Mouse (Mus musculus): ENCODE results near the gene Jtb.
"Not testable (repeated sequence)": the region's sequence is repeated elsewhere in the genome, so short reads cannot be mapped to it uniquely, and the experiment has no call there.

Jtb gene

DNA sequence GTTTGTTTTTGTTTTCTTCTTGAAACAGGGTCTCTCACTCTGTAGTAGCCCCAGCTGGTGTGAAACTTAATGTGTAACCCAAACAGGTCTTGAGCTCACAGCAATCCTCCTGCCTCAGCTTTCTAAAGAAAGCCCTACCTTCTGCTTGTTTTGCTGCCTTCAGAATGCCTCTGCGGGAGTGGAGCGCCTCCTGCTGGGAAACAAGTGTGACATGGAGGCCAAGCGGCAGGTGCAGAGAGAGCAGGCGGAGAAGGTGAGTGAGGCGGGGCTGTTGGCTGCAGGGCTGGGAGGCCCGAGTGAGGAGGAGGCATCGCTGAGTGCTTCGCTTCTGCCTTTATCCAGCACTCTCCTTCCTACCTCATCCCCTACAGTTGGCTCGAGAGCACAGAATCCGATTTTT is 7.1 kb upstream of the Jtb start:
- no peak for DNase-seq (ENCODE audit: low read depth)

DNA sequence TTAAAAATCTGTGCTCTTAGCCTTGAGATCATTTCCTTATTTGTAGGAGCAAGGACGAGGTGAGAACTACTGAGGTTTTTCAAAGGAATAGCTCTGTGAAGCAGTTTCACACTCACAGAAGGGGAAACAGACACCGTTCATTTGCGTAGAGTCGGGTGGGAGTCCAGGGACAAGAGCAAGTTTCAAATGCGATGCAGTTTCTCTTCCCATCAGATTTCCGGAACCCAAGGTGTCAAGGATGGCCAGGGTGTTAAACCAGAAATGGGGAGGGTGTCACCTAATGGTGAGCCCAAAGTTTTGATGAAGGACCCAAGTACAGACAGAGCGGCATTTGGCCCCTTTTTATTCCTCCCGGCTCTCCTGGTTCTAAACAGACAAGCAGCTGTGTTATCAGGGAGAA is 322 bp upstream of the Jtb start:
- DNase-seq (ENCODE audit: low read depth) = no peak

DNA sequence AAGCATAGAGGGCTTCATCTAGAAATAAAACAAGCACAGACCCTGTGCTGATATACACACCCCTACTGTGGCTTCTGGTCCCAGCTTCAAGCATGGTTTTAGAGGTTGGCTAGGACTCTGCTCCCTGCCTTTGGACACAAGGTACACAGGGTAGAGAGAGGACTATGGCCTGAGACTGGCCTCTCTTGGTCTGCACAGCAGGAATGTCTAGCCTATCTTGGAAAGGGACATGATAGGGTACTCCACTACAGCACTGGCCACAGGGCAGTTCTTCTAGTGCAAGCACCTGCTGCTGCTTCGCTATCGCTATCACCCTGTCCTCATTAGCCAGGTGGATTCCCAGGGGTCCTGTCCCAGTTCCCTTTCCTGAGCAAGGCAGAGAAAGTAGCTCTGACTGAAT is 9.9 kb downstream of the Jtb start:
- DNase-seq (ENCODE audit: low read depth) = no peak

DNA sequence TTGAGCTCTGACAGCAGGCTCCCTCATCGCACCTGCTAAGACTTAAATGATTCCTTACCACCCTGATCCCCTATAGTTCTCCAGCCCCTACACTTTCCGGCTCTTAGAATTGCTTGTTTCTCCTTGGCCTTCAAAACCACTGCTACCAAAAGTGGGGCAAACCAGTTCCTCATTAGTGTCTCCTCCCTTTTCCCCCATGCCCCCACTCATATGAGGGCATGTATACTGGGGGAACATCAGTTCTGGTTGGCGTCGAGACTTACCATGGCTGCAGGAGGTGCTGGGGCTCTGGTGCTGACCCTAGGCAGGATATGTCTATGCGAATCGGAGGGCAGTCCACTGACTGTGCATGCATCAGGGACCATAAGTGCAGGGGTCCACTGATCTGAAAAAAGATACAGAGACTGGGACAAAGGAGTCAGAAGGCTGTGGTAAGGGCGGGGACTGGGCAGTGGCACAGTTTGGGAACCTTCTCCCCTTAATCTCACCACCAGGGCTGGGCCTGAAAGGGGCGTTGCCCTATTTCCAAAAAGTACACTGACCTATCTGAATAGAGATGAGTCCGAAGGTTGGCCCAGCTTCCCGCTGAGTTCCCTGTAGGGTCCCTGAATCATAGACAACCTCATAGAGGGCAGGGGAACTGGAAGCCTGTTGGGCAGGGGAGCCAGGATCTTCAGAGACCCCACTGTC is 10.4 kb downstream of the Jtb start:
- DNase-seq (ENCODE audit: low read depth) = no peak

DNA sequence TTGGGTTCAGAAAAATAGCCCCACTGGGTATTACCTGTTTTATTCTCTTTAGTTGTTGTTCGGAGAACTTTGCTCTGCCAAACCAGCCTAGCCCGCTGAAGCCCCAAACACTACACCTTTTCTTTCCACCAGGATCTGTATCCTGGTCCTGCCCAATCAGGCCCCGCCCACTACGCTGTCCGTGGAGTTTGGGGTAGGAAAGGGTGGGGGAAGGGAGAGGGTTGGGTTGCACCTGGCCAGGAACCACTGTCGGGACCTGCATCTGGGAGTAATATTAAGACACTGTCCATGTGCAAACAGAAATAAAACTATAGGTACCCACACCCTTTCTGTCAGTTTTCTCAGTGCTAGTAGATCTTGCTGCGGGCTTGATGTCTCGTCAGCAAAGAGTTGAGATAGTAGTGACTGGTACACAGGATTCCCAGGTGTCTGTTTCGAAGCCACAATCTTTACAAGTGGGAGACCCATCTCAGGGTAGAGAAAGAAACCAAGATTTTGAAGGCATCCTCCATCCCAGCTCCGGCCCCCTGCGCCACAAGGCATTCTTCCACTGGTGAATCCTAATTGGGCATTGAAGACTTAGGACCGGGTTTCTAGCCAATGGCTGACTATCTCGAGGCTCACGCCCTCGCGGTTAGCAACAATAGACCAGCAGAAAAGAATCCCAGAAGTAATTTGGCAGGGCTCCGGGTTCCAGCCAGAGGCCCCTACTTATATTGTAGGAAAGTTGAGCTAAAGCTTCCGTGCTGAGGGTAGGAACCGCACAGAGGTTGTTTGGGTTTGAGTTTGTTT is 11.8 kb downstream of the Jtb start, which contains the start of gene Creb3l4:
Gene Creb3l4 (minus strand): TSS at position 529 of the 792 bp plus-strand sequence.
- DNase-seq (ENCODE audit: low read depth) = no peak

DNA sequence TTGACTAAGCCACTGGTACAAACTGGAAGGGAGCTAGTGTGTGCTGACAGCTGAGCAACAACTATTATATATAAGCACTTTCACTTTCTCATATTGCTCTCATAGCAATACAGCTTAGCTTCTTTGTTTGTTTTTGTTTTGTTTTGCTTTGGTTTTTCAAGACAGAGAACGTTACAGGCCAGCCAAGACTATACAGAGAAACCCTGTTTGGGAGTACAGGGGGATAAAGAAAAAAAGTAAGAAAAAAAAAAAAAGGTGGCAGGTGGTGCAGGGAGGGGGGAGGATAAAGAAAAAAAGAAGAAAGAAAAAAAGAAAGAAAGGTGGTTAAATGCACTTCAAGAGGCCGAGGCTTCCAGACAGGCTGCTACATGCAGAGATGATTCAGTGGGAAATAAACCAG is 14.0 kb downstream of the Jtb start:
- DNase-seq (ENCODE audit: low read depth) = no peak

DNA sequence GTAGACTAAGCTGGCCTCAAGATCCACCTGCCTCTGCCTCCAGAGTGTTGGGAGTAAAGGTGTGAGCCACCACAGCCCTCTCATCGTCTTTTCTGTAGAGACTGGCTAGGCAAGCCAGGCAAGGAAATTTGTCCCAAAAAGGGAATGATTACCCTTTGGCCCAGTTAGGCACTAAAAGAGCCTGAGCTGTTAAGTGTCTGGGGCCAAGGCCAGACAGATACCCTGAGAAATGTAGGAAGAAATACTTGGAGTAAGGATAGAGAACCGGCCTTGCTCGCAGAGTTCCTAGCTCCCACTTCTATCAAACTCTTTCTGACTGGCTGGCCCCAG is 16.2 kb downstream of the Jtb start:
- DNase-seq (ENCODE audit: low read depth) = no peak

DNA sequence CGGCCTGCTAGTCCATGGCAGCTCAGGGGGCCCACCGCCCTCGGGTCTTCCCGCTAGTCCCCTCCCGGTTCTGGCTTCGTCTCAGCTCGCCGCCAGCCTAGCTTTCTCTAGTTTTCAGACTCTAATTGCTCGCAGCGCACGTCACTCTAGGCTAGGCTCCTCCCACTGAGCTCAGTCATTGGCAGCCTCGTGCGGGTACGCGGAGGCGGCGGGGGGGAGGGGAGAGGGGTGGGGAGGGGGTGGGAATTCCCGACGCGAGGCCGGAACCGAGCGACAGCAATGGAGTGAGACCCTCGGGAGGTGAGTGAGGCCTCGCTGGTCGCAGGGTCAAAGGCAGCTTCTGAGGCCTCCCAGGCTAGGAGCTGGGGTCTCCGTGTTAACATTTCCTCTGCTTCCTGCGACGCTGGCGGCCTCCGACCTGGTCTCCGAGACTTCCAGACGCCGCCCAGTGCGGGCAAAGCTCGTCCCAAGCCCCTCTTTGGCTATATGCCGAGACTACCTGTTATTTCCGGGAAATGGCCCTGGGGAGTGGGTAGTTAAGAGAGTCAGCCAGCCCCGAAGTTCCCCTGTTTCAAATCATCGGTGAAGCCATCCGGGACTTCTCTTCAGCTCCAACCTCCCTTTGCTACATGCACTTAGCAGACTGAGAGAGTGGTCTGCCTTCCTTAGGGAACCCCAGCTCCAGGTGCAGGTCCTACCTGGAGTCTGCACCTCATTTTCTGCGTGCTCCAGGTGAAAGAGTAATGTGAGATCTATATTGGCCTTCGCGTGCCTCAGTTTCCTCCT is 16.8 kb downstream of the Jtb start, which contains the start of gene Slc39a1:
Gene Slc39a1 (plus strand): TSS at position 213 of the 786 bp plus-strand sequence.
- DNase-seq (ENCODE audit: low read depth) = peak; percentile 90

DNA sequence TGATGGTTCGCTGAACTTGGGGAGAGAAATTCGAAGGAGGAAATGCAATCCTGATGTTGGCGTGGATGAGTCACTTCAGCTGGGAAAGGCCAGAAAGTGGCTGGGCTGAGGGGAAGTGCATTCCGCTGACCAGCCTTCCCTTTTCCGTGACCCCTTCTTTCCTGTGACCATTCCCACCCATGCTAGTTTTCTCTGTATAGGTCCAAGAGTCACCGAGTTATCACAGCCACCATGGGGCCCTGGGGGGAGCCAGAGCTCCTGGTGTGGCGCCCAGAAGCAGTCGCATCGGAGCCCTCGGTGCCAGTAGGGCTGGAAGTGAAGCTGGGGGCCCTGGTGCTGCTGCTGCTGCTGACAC is 17.3 kb downstream of the Jtb start:
- peak; percentile 51 for DNase-seq (ENCODE audit: low read depth)

DNA sequence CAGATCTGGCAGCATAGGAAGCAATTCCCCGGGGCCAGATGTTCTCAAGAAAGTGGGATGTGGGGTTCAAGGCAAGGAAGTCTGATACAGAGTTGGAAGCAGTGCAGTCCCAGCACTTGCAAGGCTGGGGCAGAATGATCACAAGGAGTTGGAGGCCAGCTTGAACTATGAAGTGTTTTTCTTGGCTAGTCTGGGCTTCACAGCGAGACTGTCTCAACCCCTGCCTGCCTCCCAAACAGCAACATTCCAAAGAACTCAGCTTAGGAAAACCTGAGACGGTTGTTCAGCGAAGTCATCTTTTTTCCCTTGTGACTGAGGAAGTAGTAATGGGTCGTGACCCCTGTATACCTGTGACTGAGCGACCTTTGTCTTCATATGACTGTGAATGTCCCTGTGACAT is 19.4 kb downstream of the Jtb start:
- peak; percentile 54 for DNase-seq (ENCODE audit: low read depth)

DNA sequence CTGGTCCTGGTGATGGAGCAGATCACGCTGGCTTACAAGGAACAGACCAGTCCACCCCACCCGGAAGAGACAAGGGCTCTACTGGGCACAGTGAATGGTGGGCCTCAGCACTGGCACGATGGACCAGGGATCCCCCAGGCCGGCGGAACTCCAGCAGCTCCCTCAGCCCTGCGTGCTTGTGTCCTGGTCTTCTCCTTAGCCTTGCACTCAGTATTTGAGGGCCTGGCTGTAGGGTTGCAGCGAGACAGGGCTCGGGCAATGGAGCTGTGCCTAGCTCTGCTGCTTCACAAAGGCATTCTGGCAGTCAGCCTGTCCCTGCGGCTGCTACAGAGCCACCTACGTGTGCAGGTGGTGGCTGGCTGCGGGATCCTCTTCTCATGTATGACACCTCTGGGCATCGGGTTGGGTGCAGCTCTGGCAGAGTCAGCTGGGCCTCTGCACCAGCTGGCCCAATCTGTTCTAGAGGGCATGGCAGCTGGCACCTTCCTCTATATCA is 20.4 kb downstream of the Jtb start:
- not testable (repeated sequence) for DNase-seq (ENCODE audit: low read depth)

DNA sequence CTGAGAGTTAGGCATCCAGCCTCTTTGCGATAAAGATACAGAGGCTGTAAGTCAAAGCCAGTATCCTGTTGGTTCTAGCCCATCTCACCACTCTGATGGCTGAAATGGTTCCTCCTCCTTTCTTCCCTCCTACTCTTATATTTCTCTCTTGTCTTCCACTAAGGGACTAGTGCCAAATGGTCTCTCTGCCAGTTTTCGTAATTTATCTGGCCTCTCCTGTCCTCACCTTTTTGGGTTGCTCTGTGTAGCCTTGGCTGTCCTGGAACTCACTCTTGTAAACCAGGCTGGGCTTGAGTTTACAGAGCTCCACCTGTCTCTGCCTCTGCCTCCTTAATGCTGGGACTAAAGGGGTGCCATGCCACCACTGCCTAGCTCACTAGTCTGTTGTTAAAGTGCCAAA is 21.3 kb downstream of the Jtb start:
- not testable (repeated sequence) for DNase-seq (ENCODE audit: low read depth)

DNA sequence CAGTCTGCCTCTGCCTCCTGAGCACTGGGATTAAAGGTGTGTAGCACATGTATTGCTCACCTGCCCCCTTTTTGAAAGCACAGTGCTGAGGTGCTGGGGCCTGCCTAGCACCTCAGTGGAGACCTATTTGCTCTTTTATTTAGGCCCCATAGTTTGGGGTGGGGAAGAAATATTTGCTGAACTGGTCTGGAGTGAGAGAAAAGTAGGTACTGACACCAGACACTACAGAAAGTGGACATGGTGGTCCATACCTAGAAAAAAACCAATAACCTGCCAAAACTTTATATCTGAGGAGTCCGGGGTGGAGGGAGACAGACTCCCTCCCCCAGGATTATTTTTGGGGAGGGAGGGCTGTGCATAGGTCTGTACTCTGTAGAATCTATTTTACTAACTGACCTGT is 21.8 kb downstream of the Jtb start:
- not testable (repeated sequence) for DNase-seq (ENCODE audit: low read depth)

DNA sequence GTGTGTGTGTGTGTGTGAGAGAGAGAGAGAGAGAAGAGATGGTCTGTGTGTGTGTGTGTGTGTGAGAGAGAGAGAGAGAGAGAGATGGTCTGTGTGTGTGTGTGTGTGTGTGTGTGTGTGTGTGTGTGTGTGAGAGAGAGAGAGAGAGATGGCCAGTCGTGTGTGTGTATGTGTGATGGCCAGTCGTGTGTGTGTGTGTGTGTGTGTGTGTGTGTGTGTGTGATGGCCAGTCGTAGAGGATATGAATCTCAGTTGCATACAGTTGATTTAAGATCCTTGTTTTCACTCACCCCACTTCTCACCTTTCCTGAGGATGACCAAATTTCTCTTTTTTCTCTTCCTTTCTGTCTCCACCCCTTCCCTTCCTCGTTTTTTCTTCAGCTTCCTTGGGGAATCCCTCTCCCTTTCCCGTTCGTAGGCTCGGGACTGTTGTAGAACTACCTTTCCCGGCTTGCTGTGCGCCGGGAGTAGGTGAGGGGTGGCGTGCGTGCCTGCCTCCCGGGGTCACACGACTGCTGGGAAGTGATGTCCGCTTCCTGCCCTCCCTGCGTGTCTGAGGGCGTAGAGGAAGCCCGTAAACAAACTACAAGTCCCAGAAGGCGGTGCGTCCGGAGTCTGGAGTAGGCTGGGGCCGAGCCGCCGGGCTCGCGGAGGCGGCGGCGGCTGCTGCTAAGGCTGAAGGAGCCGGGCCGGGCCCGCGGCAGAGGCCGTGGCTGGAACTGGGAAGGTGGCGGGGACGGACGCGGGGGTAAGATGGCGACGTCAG is 22.4 kb downstream of the Jtb start, which contains the start of gene Crtc2:
Gene Crtc2 (plus strand): TSS at position 511 of the 766 bp plus-strand sequence.
- DNase-seq (ENCODE audit: low read depth) = peak; percentile 94

DNA sequence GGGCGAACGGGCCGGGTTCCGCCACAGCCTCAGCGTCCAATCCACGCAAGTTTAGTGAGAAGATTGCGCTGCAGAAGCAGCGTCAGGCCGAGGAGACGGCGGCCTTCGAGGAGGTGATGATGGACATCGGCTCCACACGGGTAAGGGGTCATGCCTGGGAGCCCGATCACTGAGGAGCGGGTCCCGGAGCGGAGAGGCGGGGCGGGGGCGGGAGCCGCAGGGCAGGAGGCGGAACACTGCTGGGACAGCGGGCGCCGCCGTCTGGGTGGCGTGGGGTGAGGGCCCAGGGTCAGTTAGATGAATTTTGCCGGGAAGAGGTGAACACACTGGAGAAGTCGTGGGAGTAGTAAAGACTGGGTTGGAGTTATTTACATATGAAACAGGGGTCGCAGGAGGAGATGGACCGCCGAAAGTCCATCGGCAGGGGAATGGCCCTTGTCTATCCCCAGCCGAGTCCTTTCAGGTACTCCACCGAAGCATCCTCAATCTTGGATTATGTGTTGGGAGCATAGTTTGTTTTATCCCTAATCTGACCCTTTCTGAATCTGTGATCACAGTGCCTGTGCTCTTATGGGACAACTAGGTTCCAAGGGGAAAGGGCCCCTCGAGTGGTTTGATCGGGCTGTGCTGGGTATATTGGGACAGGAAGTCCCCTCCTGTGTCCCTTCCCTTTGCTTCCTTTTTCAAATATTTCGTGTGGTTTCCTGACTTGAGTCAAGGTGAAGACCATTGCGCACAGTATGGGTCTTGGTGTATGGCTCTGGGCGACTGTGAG is 23.2 kb downstream of the Jtb start:
- no peak for DNase-seq (ENCODE audit: low read depth)

DNA sequence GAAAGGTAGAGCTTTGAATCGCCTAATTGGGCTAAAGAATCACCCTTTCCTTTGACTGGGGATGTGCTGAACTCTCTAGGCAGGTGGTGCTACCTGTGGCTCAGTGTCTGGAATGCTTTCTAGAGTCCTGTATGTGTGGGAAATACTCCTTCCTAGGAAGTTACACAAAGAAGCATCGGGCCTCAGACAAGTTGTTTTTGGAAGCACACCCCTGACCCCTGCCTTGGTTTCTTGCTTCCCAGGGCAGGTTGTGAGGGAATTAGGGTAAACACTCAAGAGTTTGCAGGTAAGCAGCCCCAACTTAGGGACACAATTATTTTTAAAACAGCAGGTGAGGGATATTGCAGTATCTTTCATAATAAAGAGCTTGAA is 23.8 kb downstream of the Jtb start:
- DNase-seq (ENCODE audit: low read depth) = no peak

DNA sequence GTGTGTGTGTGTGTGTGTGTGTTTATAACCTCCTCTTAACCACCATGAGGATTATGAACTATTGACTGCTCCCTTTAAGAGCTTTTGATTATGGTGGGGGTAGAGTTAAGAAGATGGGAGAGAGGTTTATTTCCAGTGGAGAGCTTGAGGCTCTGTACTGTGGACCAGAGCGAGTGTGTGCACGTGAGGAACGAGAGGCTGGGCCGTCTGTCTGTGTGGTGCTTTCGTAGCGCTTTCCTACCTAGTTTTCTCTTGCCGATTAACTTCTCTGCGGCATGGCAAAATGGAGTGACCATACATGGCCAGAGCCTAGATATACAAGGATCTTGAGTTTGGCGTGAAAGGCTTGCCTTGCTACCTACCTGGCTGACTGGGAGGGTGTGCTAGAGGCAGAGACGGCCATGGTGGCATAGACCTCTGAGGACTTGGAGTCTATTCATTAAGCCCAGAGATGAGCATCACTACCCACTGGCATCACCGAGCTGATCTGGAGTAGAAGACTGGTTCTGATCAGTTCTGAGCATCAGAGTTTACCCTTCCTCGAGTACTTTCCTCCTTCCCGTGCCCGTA is 24.5 kb downstream of the Jtb start:
- DNase-seq (ENCODE audit: low read depth) = no peak

DNA sequence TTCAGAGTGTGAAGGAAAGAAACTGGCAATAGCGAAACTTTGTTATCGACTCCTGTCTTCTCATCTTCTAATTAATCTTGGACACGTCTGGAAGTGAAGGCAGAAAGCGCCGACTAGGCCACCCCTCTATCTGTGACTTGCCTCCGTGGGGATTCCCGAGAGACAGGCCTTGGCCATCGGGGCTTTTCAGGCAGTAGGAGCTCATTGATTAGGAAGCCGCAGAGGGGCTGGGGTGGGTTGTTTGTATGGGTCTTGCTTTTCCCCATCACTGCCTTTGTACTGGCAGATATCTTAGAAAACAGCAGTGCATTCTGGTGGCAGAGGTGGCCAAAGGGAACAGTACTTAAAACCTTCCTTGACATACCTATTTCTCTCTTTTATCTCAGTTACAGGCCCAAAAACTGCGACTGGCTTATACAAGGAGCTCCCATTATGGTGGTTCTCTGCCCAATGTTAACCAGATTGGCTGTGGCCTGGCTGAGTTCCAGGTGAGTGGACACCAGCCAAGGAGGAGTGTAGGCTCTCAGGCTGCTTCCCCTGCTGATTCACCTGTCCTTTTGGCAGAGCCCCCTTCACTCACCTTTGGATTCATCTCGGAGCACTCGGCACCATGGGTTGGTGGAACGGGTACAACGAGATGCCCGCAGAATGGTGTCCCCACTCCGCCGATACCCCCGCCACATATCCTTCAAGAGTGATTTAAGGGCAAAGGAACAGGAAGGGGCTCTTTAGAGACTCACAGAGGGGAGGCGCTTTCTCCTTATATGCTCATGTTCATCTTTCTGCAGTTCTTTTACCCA is 25.5 kb downstream of the Jtb start:
- no peak for DNase-seq (ENCODE audit: low read depth)

DNA sequence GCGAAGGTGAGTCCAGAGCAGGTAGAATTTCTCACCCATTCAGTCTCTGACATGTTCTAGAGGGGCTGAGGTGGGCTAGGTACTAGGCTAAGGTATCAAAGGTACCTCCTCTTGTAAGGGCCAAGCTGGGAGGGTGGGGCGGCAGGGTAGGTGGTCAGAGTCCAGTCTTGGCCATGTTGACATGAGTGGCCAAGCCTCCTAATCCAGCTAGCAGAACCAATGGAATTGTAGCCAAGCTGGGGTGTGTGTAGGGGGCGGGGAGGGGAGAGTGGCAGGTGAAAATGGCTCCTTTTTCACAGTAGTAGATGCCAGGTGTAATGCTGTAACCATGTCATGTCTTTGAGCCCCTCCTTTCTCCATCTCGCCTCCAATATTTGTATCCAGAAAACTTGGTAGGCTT is 27.1 kb downstream of the Jtb start:
- no peak for DNase-seq (ENCODE audit: low read depth)

Data from fibroblast of lung, adult 2 months (primary cell).